Mouse (Mus musculus) urinary bladder, postnatal 4 days (tissue): ENCODE measurements around the gene 1700029H14Rik.

Experiments
- DNase-seq, 2 experiments: peaks; one replicate each; pipeline ENCODE4 v3.0.0; 2021 to 2022; ENCODE audit warnings: low spot score in 2 of 2

Gene 1700029H14Rik

DNA sequence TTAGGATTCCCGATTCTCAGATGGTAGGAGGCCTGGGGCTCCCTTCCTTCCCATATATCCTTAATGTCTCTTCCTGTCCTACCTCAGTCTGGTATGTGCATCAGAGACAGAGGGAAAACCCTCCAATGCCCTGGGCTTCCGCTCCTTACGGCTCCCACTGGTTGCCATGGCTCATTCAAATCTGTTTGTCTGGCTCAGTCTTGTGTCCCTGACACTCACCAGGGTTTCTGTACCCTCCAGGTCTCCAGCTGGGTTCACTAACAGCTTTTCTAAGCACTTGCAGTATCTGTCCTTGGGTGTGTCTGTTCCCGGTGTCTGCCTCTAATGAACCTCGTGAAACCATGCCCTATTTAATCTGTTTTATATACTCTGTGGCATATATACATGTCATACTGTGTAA, 20.7 kb downstream of the 1700029H14Rik start:
- DNase-seq, result no peak

- DNase-seq, result no peak
Measured at GRCm38 (mm10) chr8:13540122-13540521, 22.1 kb downstream of the 1700029H14Rik start.

GRCm38 (mm10) chr8:13538821-13539220, 23.4 kb downstream of the 1700029H14Rik start:
- no peak for DNase-seq

GRCm38 (mm10) chr8:13537102-13537501, 25.2 kb downstream of the 1700029H14Rik start:
- DNase-seq, result no peak

GRCm38 (mm10) chr8:13533123-13533522, 29.1 kb downstream of the 1700029H14Rik start:
- no peak for DNase-seq

- peak in 1 of 2 experiments; percentile 38 for DNase-seq
Measured at GRCm38 (mm10) chr8:13531602-13532171, 30.6 kb downstream of the 1700029H14Rik start.

DNA sequence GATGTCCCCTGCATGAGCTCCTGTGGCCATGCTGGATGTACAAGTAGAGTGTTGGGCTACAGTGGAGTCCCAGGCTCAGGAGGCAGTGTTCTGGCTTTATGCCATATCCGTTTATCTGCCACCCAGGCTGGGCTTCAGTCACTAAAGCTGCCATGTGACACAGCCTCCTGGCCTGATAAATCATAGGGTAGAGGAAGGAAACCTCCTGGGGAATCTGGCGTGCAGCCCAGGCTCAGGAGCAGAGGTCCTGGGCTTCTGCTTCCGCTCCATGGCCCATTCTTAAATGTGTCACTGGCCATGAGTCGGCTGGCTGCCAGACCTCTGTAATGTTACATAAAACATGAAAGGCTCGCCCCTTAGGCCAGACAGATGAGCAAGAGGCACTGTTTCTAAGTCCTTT, 31.3 kb downstream of the 1700029H14Rik start:
- DNase-seq, result peak; percentile 74 to 86

DNA sequence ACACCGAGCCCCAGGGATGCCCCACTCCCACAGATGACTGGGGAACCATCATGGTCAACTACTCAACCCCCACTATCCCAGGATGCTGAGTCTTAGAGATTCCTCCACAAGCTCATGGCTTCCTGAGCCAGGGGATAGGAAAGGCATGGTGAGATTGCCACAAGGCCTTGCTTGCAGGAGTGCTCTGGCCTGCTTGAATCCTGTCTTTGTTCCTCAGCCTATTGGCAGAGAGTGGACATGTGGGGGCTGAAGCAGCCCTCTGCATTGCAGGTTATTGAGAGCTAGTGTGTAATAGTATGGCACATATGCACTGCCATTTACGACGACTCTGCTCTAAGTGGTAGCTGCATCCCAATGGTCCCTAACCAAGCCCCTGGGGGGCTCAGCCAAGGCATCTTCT, 31.9 kb downstream of the 1700029H14Rik start:
- no peak for DNase-seq

- DNase-seq, result peak; percentile 81 to 83
Measured at GRCm38 (mm10) chr8:13529891-13530316, 32.4 kb downstream of the 1700029H14Rik start.

- DNase-seq, result peak in 1 of 2 experiments; percentile 46
Measured at GRCm38 (mm10) chr8:13529011-13529840, 33.0 kb downstream of the 1700029H14Rik start.

DNA sequence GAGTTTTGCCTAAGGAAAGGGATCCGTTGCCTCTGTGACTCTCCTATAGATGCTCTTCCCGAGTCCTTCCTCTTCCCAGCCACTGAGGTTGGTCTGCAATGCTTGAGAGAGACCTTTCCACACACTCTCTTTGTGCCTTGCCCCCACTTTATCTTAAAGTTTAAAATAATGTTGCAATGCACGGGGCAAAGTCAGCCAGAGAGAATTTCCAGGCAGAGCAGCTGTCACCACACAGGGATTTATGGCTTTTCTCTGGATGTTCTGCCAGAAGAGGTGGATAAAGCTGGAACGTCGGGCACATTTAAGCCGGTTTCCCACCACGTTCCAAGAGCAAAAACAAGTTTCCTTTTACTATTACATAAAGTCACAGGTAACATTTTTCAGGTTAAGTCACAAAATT, 40.9 kb downstream of the 1700029H14Rik start:
- no peak for DNase-seq

GRCm38 (mm10) chr8:13520349-13520748, 41.9 kb downstream of the 1700029H14Rik start:
- DNase-seq, result no peak

- no peak for DNase-seq
Measured at GRCm38 (mm10) chr8:13519503-13519902, 42.8 kb downstream of the 1700029H14Rik start.

- no peak for DNase-seq
Measured at GRCm38 (mm10) chr8:13517284-13517781, 44.9 kb downstream of the 1700029H14Rik start.

- DNase-seq, result no peak
Measured at GRCm38 (mm10) chr8:13516728-13517127, 45.5 kb downstream of the 1700029H14Rik start.

- DNase-seq, result no peak
Measured at GRCm38 (mm10) chr8:13516011-13516442, 46.2 kb downstream of the 1700029H14Rik start.

GRCm38 (mm10) chr8:13513556-13514370, 48.5 kb downstream of the 1700029H14Rik start:
- no peak for DNase-seq

DNA sequence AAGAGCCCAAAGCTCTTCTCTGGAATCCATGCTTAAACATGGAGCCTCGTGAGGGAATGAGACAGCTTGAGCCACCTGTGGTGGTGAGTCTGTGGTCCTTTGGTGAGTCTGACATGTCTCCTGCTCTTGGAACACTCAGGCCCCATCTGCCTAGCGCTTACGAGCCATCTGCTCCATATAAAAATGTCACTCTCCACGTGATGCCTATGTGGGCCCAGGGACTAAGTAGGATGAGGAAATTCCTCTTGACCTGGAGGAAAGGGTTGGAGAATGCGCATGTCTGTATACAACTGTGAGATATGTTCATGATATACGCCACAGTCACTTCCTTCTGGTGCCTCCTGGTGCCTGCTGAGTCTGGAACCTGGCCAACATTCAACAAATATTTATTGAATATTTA, 49.6 kb downstream of the 1700029H14Rik start:
- no peak for DNase-seq

DNA sequence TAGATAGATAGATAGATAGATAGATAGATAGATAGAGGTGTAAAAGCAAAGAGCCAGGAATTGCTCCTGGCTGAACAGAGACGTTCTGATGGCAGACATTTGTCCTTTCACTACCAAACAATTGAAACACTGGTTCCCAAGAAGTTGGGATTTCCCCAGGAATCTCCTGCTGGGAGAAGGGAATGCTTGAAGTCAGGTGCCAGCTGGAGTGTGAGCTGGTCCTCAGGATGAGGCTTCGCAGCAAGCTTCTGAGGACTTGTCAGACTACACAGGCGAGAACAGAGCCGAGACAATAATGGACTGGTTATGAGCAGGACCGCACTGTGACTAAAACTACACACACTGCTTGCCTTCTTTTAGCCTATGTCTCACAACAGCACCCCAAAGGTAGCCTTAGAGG, 50.2 kb downstream of the 1700029H14Rik start:
- DNase-seq, result no peak

- no peak for DNase-seq
Measured at GRCm38 (mm10) chr8:13507284-13507937, 54.9 kb downstream of the 1700029H14Rik start.

DNA sequence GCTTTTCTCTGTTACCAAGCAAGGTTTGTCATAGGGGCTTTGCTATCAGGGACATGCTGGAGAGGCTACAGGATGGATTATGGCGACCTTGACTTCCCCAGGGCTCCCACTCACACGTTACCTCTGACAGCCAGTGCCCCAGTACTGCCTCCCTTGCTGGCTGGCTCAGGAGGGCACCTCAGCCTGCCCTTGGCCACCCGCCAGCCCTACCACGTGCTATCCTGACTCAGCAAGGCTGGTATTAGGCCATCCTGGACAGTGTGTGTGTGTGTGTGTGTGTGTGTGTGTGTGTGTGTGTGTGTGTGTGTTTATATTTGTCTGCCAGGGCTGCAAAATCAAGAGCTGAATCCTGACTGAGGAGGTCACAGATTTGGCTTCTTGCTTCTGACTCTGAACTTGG, 55.4 kb downstream of the 1700029H14Rik start:
- peak; percentile 79 to 86 for DNase-seq
